In genomic region chr5:140794753-140795152, GRCm38 (mm10) we compare ENCODE assay signal across 10 mouse cellular contexts. TPM values are rescaled to one million over a fixed set of nuclear protein-coding genes. Genes with fewer than 3 reads are reported as not detected.
DNase-seq lines count a peak whose midpoint lies in the region; ATAC-seq and TF ChIP-seq lines count a peak whose summit lies in the region.
"Had no signal": no experiment of that assay in that cellular context is flagged by ENCODE, and none has a peak within 500 bp of the region (broad histone marks: within the 10 kb centered on the region; RNA-seq: fewer than 3 reads in every experiment).

No protein-coding gene starts in this region.

- H3K4me1 ChIP-seq in bone marrow macrophage, adult 2 months (ENCODE audit: control insufficient read depth, insufficient read depth, low read length), result peaks cover 53% of the 10 kb centered on the region
- H3K4me1 ChIP-seq in heart, postnatal 0 days (ENCODE audit: control insufficient read depth, insufficient read depth), result peaks cover 73% of the 10 kb centered on the region
- peaks cover 96% of the 10 kb centered on the region for H3K4me1 ChIP-seq in liver, embryonic 13.5 days (replicated peaks)

- 11% methylated on average over 3 of the region's 3 CpGs for WGBS in heart, postnatal 0 days
- 28% methylated on average over 3 of the region's 3 CpGs for WGBS in liver, embryonic 13.5 days (ENCODE audit: insufficient replicate concordance)

- peak; percentile 68 for ATAC-seq in heart, postnatal 0 days (ENCODE audit: insufficient read depth, low read depth)
- 0 out of 2 replicates have a peak, but pooled peaks have one; percentile 6 for ATAC-seq in liver, embryonic 13.5 days (ENCODE audit: low read depth)

- H3K9ac ChIP-seq in heart, postnatal 0 days (replicated peaks; ENCODE audit: low read depth, low read length), result no peak overlapping the region
- 0 out of 2 replicates have a peak overlapping the region, but pooled peaks have one; percentile 30 for H3K9ac ChIP-seq in liver, embryonic 13.5 days
- H3K9ac ChIP-seq: kidney, embryonic 15.5 days had no signal

- no peak overlapping the region for H3K4me3 ChIP-seq in bone marrow macrophage, adult 2 months (ENCODE audit: insufficient read depth, low read length)
- no peak overlapping the region for H3K4me3 ChIP-seq in heart, postnatal 0 days (ENCODE audit: low read depth, low read length)
- H3K4me3 ChIP-seq in liver, embryonic 13.5 days (replicated peaks), result no peak overlapping the region
- H3K4me3 ChIP-seq: kidney, embryonic 15.5 days had no signal

- no peak for TF ChIP-seq CTCF in bone marrow macrophage, adult 2 months (IDR thresholded peaks at IDR 0.05; ENCODE audit: low read depth, low read length)
- no peak for TF ChIP-seq CTCF in heart, postnatal 0 days (IDR thresholded peaks at IDR 0.05; ENCODE audit: low read depth)

- peak overlapping the region; percentile 16; the same call in 1 of the 2 replicates for H3K4me2 ChIP-seq in heart, postnatal 0 days (ENCODE audit: low read depth, low read length)
- H3K4me2 ChIP-seq in liver, embryonic 13.5 days, result peak overlapping the region; percentile 2; the same call in 1 of the 2 replicates
- H3K4me2 ChIP-seq: kidney, embryonic 15.5 days had no signal

- no peaks in the 10 kb centered on the region for H3K27me3 ChIP-seq in heart, postnatal 0 days (ENCODE audit: control insufficient read depth, insufficient read depth, low read length)
- no peaks in the 10 kb centered on the region for H3K27me3 ChIP-seq in liver, embryonic 13.5 days
- H3K27me3 ChIP-seq: kidney, embryonic 15.5 days had no signal

- no peak; the same call in 1 of the 2 replicates for TF ChIP-seq EP300 in heart, postnatal 0 days (IDR thresholded peaks at IDR 0.05; ENCODE audit: low read depth)

- H3K36me3 ChIP-seq in heart, postnatal 0 days (replicated peaks; ENCODE audit: control insufficient read depth, insufficient read depth, low read length), result no peaks in the 10 kb centered on the region
- no peaks in the 10 kb centered on the region for H3K36me3 ChIP-seq in liver, embryonic 13.5 days
- H3K36me3 ChIP-seq: kidney, embryonic 15.5 days had no signal

- peak overlapping the region; percentile 44 for H3K27ac ChIP-seq in bone marrow macrophage, adult 2 months (ENCODE audit: insufficient read depth, low read depth, low read length)
- peak overlapping the region; percentile 84 for H3K27ac ChIP-seq in heart, postnatal 0 days (ENCODE audit: low read depth)
- peak overlapping the region; percentile 83 for H3K27ac ChIP-seq in liver, embryonic 13.5 days
- H3K27ac ChIP-seq: kidney, embryonic 15.5 days had no signal

- DNase-seq in heart, adult 18-20 months, result peak; percentile 73
- no peak for DNase-seq in heart, adult 8-10 months (ENCODE audit: low spot score)
- peak; percentile 64 for DNase-seq in heart, postnatal 0 days (ENCODE audit: low spot score)
- DNase-seq in liver, embryonic 13.5 days, result no peak
- no peak for DNase-seq in embryo, embryonic 9.5 days (ENCODE audit: extremely low spot score)
- DNase-seq in layer of hippocampus, postnatal 14 days (ENCODE audit: low spot score in 2 of 2), result no peak
- no peak for DNase-seq in urinary bladder, postnatal 4 days (ENCODE audit: low spot score in 2 of 2)
- DNase-seq: right cerebral cortex, postnatal 14 days had no signal

- H3K9me3 ChIP-seq in heart, postnatal 0 days (replicated peaks; ENCODE audit: control insufficient read depth, low read length), result no peaks in the 10 kb centered on the region
- no peaks in the 10 kb centered on the region for H3K9me3 ChIP-seq in liver, embryonic 13.5 days (replicated peaks)
- H3K9me3 ChIP-seq: kidney, embryonic 15.5 days had no signal

- no peak for TF ChIP-seq POLR2A in bone marrow macrophage, adult 2 months (IDR thresholded peaks at IDR 0.05; ENCODE audit: borderline replicate concordance, low read depth, low read length)

RNA-seq across cellular contexts. Expression of gene Gna12, which starts 35.5 kb away (rescaled TPM):
- total RNA-seq in heart, adult 18-20 months (2021), result 100 to 1,000 TPM; 126 to 130 TPM
- 100 to 1,000 TPM; 124 to 170 (median 134) TPM for total RNA-seq in heart, adult 8-10 months (2022)
- 147 and 173 TPM in 2 replicates for polyA plus RNA-seq in bone marrow macrophage, adult 2 months (2012; ENCODE audit: insufficient read depth, insufficient read length, missing spikeins)
- total RNA-seq in heart, postnatal 0 days (2014; rRNA removed; ENCODE audit: low replicate concordance), result 132 and 145 TPM in 2 replicates
- polyA plus RNA-seq in heart, postnatal 0 days (2015; fragmentation: Nextera tagmentation; extraction: Ambion mirVana), result 13.4 and 13.9 TPM in 2 replicates
- polyA plus RNA-seq in liver, embryonic 13.5 days (2015; fragmentation: Nextera tagmentation; extraction: Ambion mirVana), result 5.3 and 7.0 TPM in 2 replicates
- total RNA-seq in layer of hippocampus, postnatal 14 days (2021), result 10 to 100 TPM; 88.7 to 96.0 TPM

Comparison
In these comparisons a context has a peak if more than half of its experiments do, and no peak if none do; other contexts are left out.
1. DNase-seq: peak in heart, adult 18-20 months (2 of 2) and heart, postnatal 0 days (single experiment); none in heart, adult 8-10 months (single experiment), liver, embryonic 13.5 days (single experiment), embryo, embryonic 9.5 days (single experiment), layer of hippocampus, postnatal 14 days (0 of 2) and urinary bladder, postnatal 4 days (0 of 2).
2. Peak in every context shown above with its lines, with median percentiles within 50 percentile points of each other: H3K27ac ChIP-seq.